Mouse (Mus musculus) hindbrain, embryonic 10.5 days (tissue): ENCODE results near the gene Itpr1. TPM values are rescaled to one million over a fixed set of nuclear protein-coding genes. Genes with fewer than 3 reads are reported as not detected.

Experiments
- DNase-seq: peaks from one replicate; pipeline ENCODE4 v3.0.0-alpha.2; 2017; ENCODE audit warnings: low spot score
- H3K27ac ChIP-seq: fragments of 300-500 bp; sonication (generic); 2 replicates; pipeline ENCODE4 v1.5.1; 2016; ENCODE audit warnings: mild to moderate bottlenecking, moderate library complexity
- H3K27me3 ChIP-seq: fragments of 300-500 bp; sonication (generic); 2 replicates; pipeline ENCODE4 v1.6.1; 2016; ENCODE audit warnings: mild to moderate bottlenecking; ENCODE audit not compliant: poor library complexity, insufficient read depth, severe bottlenecking
- H3K36me3 ChIP-seq: fragments of 300-500 bp; sonication (generic); 2 replicates; pipeline ENCODE4 v1.6.1; 2016; ENCODE audit warnings: mild to moderate bottlenecking, moderate library complexity
- H3K4me1 ChIP-seq: fragments of 300-500 bp; sonication (generic); replicated peaks from 2 replicates; pipeline ENCODE4 v1.6.1; 2016; ENCODE audit warnings: mild to moderate bottlenecking
- H3K4me3 ChIP-seq: fragments of 300-500 bp; sonication (generic); 2 replicates; pipeline ENCODE4 v1.5.1; 2016; ENCODE audit warnings: mild to moderate bottlenecking, moderate library complexity
- H3K9me3 ChIP-seq: fragments of 300-500 bp; sonication (generic); 2 replicates; pipeline ENCODE4 v1.6.1; 2016; ENCODE audit warnings: mild to moderate bottlenecking, moderate library complexity
- WGBS: fragments of 180-500 bp; shearing (Covaris S2); methylation state at CpG from one replicate; pipeline ENCODE4 v1.1.7; 2016; 5-methylcytosine and 5-hydroxymethylcytosine counted together
- polyA plus RNA-seq: library from polyadenylated mRNA; unstranded; fragments of >200 nt; fragmentation: Nextera tagmentation; extraction: Ambion mirVana; gene quantifications from 2 replicates; pipeline ENCODE4 v1.2.1, GENCODE M21; 2016

Itpr1 gene
- polyA plus RNA-seq, 1 experiment from 2014 or later: 6.9 TPM

- 0 out of 2 replicates have a peak overlapping the region, but pooled peaks have one; percentile 73 for H3K27ac ChIP-seq
- DNase-seq: no peak
- H3K4me3 ChIP-seq: no peak overlapping the region
- peaks cover 65% of the 10 kb centered on the region for H3K4me1 ChIP-seq
- 70% methylated on average over 9 of the region's 9 CpGs for WGBS
- H3K36me3 ChIP-seq: 0 out of 2 replicates have a peak, but pooled peaks cover 10% of the 10 kb centered on the region
- no peaks in the 10 kb centered on the region for H3K9me3 ChIP-seq
- H3K27me3 ChIP-seq: no peaks in the 10 kb centered on the region
Measured at GRCm38 (mm10) chr6:108236411-108236921, 23.6 kb downstream of the Itpr1 start.

- 87% methylated on average over 8 of the region's 8 CpGs for WGBS
- Histone ChIP-seq H3K4me3 (no peak overlapping the region), H3K27me3 (no peaks in the 10 kb centered on the region), H3K4me1 (peaks cover 60% of the 10 kb centered on the region), H3K27ac (no peak overlapping the region), H3K36me3 (0 out of 2 replicates have a peak, but pooled peaks cover 10% of the 10 kb centered on the region), H3K9me3 (no peaks in the 10 kb centered on the region)
- DNase-seq: no peak
Measured at GRCm38 (mm10) chr6:108236996-108237395, 24.1 kb downstream of the Itpr1 start.

GRCm38 (mm10) chr6:108237585-108237984, 24.7 kb downstream of the Itpr1 start:
- H3K36me3 ChIP-seq: 0 out of 2 replicates have a peak, but pooled peaks cover 10% of the 10 kb centered on the region
- H3K4me1 ChIP-seq: peaks cover 54% of the 10 kb centered on the region
- H3K4me3 ChIP-seq: no peak overlapping the region
- no peaks in the 10 kb centered on the region for H3K27me3 ChIP-seq
- 62% methylated on average over 8 of the region's 8 CpGs for WGBS
- DNase-seq: no peak
- H3K27ac ChIP-seq: no peak overlapping the region
- no peaks in the 10 kb centered on the region for H3K9me3 ChIP-seq

- H3K27ac ChIP-seq: 0 out of 2 replicates have a peak overlapping the region, but pooled peaks have one; percentile 5
- H3K4me1 ChIP-seq: peaks cover 50% of the 10 kb centered on the region
- H3K9me3 ChIP-seq: no peaks in the 10 kb centered on the region
- no peaks in the 10 kb centered on the region for H3K27me3 ChIP-seq
- H3K36me3 ChIP-seq: peaks cover 10% of the 10 kb centered on the region; the same call in 1 of the 2 replicates
- no peak overlapping the region for H3K4me3 ChIP-seq
- no peak for DNase-seq
- 73% methylated on average over 4 of the region's 4 CpGs for WGBS
Measured at GRCm38 (mm10) chr6:108238011-108238410, 25.1 kb downstream of the Itpr1 start.

GRCm38 (mm10) chr6:108239056-108239455, 26.2 kb downstream of the Itpr1 start:
- 56% methylated on average over 4 of the region's 4 CpGs for WGBS
- Histone ChIP-seq H3K27me3 (no peaks in the 10 kb centered on the region), H3K9me3 (no peaks in the 10 kb centered on the region), H3K4me3 (no peak overlapping the region), H3K36me3 (peaks cover 10% of the 10 kb centered on the region; the same call in 1 of the 2 replicates), H3K27ac (no peak overlapping the region), H3K4me1 (peaks cover 41% of the 10 kb centered on the region)
- DNase-seq: no peak

- Histone ChIP-seq H3K4me1 (peaks cover 33% of the 10 kb centered on the region), H3K36me3 (peaks cover 10% of the 10 kb centered on the region; the same call in 1 of the 2 replicates), H3K9me3 (no peaks in the 10 kb centered on the region), H3K27me3 (no peaks in the 10 kb centered on the region), H3K4me3 (no peak overlapping the region), H3K27ac (no peak overlapping the region)
- 91% methylated on average over 1 of the region's 1 CpGs for WGBS
- no peak for DNase-seq
Measured at GRCm38 (mm10) chr6:108240004-108240403, 27.1 kb downstream of the Itpr1 start.

- Histone ChIP-seq H3K27me3 (no peaks in the 10 kb centered on the region), H3K4me1 (peaks cover 30% of the 10 kb centered on the region), H3K27ac (no peak overlapping the region), H3K4me3 (no peak overlapping the region), H3K36me3 (peaks cover 10% of the 10 kb centered on the region; the same call in 1 of the 2 replicates), H3K9me3 (no peaks in the 10 kb centered on the region)
- WGBS: 73% methylated on average over 5 of the region's 5 CpGs
- no peak for DNase-seq
Measured at GRCm38 (mm10) chr6:108240754-108241153, 27.9 kb downstream of the Itpr1 start.

- Histone ChIP-seq H3K36me3 (no peaks in the 10 kb centered on the region; the same call in 1 of the 2 replicates), H3K9me3 (no peaks in the 10 kb centered on the region), H3K27ac (no peak overlapping the region), H3K4me3 (no peak overlapping the region), H3K27me3 (no peaks in the 10 kb centered on the region), H3K4me1 (peaks cover 33% of the 10 kb centered on the region)
- DNase-seq: no peak
- 96% methylated on average over 8 of the region's 8 CpGs for WGBS
Measured at GRCm38 (mm10) chr6:108244571-108244970, 31.7 kb downstream of the Itpr1 start.

- peaks cover 42% of the 10 kb centered on the region for H3K4me1 ChIP-seq
- WGBS: 79% methylated on average over 3 of the region's 3 CpGs
- H3K27ac ChIP-seq: no peak overlapping the region
Measured at GRCm38 (mm10) chr6:108246369-108247085, 33.6 kb downstream of the Itpr1 start.

GRCm38 (mm10) chr6:108247211-108247610, 34.3 kb downstream of the Itpr1 start:
- H3K36me3 ChIP-seq: no peaks in the 10 kb centered on the region; the same call in 1 of the 2 replicates
- no peaks in the 10 kb centered on the region for H3K9me3 ChIP-seq
- H3K4me3 ChIP-seq: no peak overlapping the region
- 84% methylated on average over 3 of the region's 3 CpGs for WGBS
- H3K27ac ChIP-seq: no peak overlapping the region
- peaks cover 42% of the 10 kb centered on the region for H3K4me1 ChIP-seq
- DNase-seq: no peak
- H3K27me3 ChIP-seq: no peaks in the 10 kb centered on the region

More at GRCm38 (mm10) chr6:108246369-108247085, 33.6 kb downstream of the Itpr1 start:
- Histone ChIP-seq H3K36me3 (no peaks in the 10 kb centered on the region; the same call in 1 of the 2 replicates), H3K9me3 (no peaks in the 10 kb centered on the region), H3K4me3 (no peak overlapping the region), H3K27me3 (no peaks in the 10 kb centered on the region)
- no peak for DNase-seq

- Histone ChIP-seq H3K9me3 (no peaks in the 10 kb centered on the region), H3K4me3 (no peak overlapping the region), H3K4me1 (peaks cover 42% of the 10 kb centered on the region), H3K36me3 (no peaks in the 10 kb centered on the region), H3K27ac (peak overlapping the region; percentile 83), H3K27me3 (no peaks in the 10 kb centered on the region)
- DNase-seq: peak; percentile 33
- whole genome bisulfite sequencing: 55% methylated on average over 4 of the region's 4 CpGs
Measured at GRCm38 (mm10) chr6:108248519-108248918, 35.6 kb downstream of the Itpr1 start.

- peak overlapping the region; percentile 83 for H3K27ac ChIP-seq
- H3K4me1 ChIP-seq: peaks cover 42% of the 10 kb centered on the region
- H3K27me3 ChIP-seq: no peaks in the 10 kb centered on the region
- 27% methylated on average over 9 of the region's 9 CpGs for WGBS
- no peak overlapping the region; the same call in 1 of the 2 replicates for H3K4me3 ChIP-seq
- peak; percentile 65 for DNase-seq
- no peaks in the 10 kb centered on the region for H3K9me3 ChIP-seq
- H3K36me3 ChIP-seq: no peaks in the 10 kb centered on the region
Measured at GRCm38 (mm10) chr6:108249031-108249917, 36.4 kb downstream of the Itpr1 start.
